Mouse (Mus musculus) CD4-positive naive resting alpha-beta T cell, adult 76 days (primary cell): Measurements from ENCODE around the gene Sspn. TPM values are rescaled to one million over a fixed set of nuclear protein-coding genes. Genes with fewer than 3 reads are reported as not detected.

Experiments
- total RNA-seq: library from RNA; stranded (reverse); gene quantifications from one replicate; pipeline ENCODE4 v1.2.4, GENCODE M21; 2023

Gene Sspn
- 0.12 TPM for total RNA-seq

DNA sequence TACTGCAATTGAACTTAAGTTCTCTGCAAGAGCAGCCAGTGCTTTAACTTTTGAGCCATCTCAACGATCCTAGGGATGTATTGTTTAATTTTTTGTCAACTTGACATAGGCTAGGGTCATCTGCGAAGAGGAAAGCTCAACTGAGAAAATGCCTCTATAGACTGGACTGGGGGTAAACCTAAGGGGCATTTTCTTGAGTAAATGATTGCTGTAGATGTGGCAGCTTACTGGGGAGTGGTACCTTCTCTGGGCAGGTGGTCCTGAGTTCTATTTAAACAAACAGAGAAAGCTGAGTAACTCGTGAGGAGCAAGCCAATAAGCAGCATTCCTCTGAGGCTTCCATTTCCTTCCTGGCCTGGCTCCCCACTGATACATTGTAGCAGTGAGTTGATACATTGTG is at the start of gene Sspn:
Gene Sspn, plus strand, starts transcription at position 301 of the 400 bp plus-strand sequence.

Other genes with a start within 250 kb of the Sspn start
- 1.2 TPM for gene Rassf8, start 184.9 kb upstream of the Sspn start, total RNA-seq
- 5.2 TPM for gene Bhlhe41, start 66.1 kb upstream of the Sspn start, total RNA-seq